Mouse (Mus musculus) embryo, embryonic 10 days (tissue): ENCODE data around the gene Sac3d1.

ENCODE experiments used
- DNase-seq: peaks from one replicate; pipeline ENCODE4 v3.0.0-alpha.2; 2015; ENCODE audit warnings: low spot score

Gene Sac3d1

GRCm38 (mm10) chr19:6118677-6119185 lies 281 bp upstream of the Sac3d1 start:
- no peak for DNase-seq

GRCm38 (mm10) chr19:6117346-6117985 lies 984 bp downstream of the Sac3d1 start:
- DNase-seq, result no peak

GRCm38 (mm10) chr19:6116113-6116850 lies 2.2 kb downstream of the Sac3d1 start:
- DNase-seq, result no peak

GRCm38 (mm10) chr19:6113116-6113515 lies 5.3 kb downstream of the Sac3d1 start:
- DNase-seq, result no peak

- no peak for DNase-seq
Observed at GRCm38 (mm10) chr19:6105586-6105985, 12.9 kb downstream of the Sac3d1 start, which contains the start of gene Naaladl1. Gene Naaladl1 (plus strand): TSS chr19:6105782.

- DNase-seq, result no peak
Observed at GRCm38 (mm10) chr19:6104476-6104875, 14.0 kb downstream of the Sac3d1 start.

- no peak for DNase-seq
Observed at GRCm38 (mm10) chr19:6102169-6102853, 16.1 kb downstream of the Sac3d1 start.

GRCm38 (mm10) chr19:6101186-6101585 lies 17.3 kb downstream of the Sac3d1 start:
- no peak for DNase-seq

GRCm38 (mm10) chr19:6097847-6098246 lies 20.6 kb downstream of the Sac3d1 start:
- no peak for DNase-seq

- no peak for DNase-seq
Observed at GRCm38 (mm10) chr19:6094119-6094518, 24.3 kb downstream of the Sac3d1 start, which contains the start of gene AC131692.1. Gene AC131692.1 (plus strand): TSS chr19:6094419.

- no peak for DNase-seq
Observed at GRCm38 (mm10) chr19:6088841-6089240, 29.6 kb downstream of the Sac3d1 start.

GRCm38 (mm10) chr19:6085417-6085879 lies 33.0 kb downstream of the Sac3d1 start:
- peak; percentile 89 for DNase-seq

- DNase-seq, result peak; percentile 100
Observed at GRCm38 (mm10) chr19:6084478-6085248, 33.8 kb downstream of the Sac3d1 start, which contains the start of the genes Zfpl1 and Cdca5. Gene Zfpl1 (minus strand): TSS chr19:6084956. Gene Cdca5 (plus strand): TSS chr19:6084983.

GRCm38 (mm10) chr19:6082156-6082555 lies 36.3 kb downstream of the Sac3d1 start, which contains the start of gene Gm28374:
Gene Gm28374 (minus strand): TSS chr19:6082256.
- DNase-seq, result no peak

- DNase-seq, result no peak
Observed at GRCm38 (mm10) chr19:6079983-6080480, 38.4 kb downstream of the Sac3d1 start, which contains the start of gene Tmem262. Gene Tmem262 (plus strand): TSS chr19:6080033.

GRCm38 (mm10) chr19:6076564-6077393 lies 41.7 kb downstream of the Sac3d1 start, which contains the start of gene Vps51:
Gene Vps51 (minus strand): TSS chr19:6077231.
- peak; percentile 95 for DNase-seq

GRCm38 (mm10) chr19:6073889-6074288 lies 44.6 kb downstream of the Sac3d1 start:
- DNase-seq, result no peak

- no peak for DNase-seq
Observed at GRCm38 (mm10) chr19:6071261-6071660, 47.2 kb downstream of the Sac3d1 start.

GRCm38 (mm10) chr19:6070571-6071250 lies 47.7 kb downstream of the Sac3d1 start:
- no peak for DNase-seq

GRCm38 (mm10) chr19:6069851-6070250 lies 48.6 kb downstream of the Sac3d1 start:
- no peak for DNase-seq
